Mouse (Mus musculus) hindbrain, embryonic 10.5 days (tissue): ENCODE results near the gene Akr1d1. TPM values are rescaled to one million over a fixed set of nuclear protein-coding genes. Genes with fewer than 3 reads are reported as not detected.
A peak's percentile ranks its signal among the peaks of the same experiment; 100 is the strongest.

ENCODE experiments used
- DNase-seq: peaks from one replicate; pipeline ENCODE4 v3.0.0-alpha.2; 2017; ENCODE audit warnings: low spot score
- H3K27ac ChIP-seq: fragments of 300-500 bp; sonication (generic); 2 replicates; pipeline ENCODE4 v1.5.1; 2016; ENCODE audit warnings: mild to moderate bottlenecking, moderate library complexity
- H3K27me3 ChIP-seq: fragments of 300-500 bp; sonication (generic); 2 replicates; pipeline ENCODE4 v1.6.1; 2016; ENCODE audit warnings: mild to moderate bottlenecking; ENCODE audit not compliant: poor library complexity, insufficient read depth, severe bottlenecking
- H3K36me3 ChIP-seq: fragments of 300-500 bp; sonication (generic); 2 replicates; pipeline ENCODE4 v1.6.1; 2016; ENCODE audit warnings: mild to moderate bottlenecking, moderate library complexity
- H3K4me1 ChIP-seq: fragments of 300-500 bp; sonication (generic); replicated peaks from 2 replicates; pipeline ENCODE4 v1.6.1; 2016; ENCODE audit warnings: mild to moderate bottlenecking
- H3K4me3 ChIP-seq: fragments of 300-500 bp; sonication (generic); 2 replicates; pipeline ENCODE4 v1.5.1; 2016; ENCODE audit warnings: mild to moderate bottlenecking, moderate library complexity
- H3K9me3 ChIP-seq: fragments of 300-500 bp; sonication (generic); 2 replicates; pipeline ENCODE4 v1.6.1; 2016; ENCODE audit warnings: mild to moderate bottlenecking, moderate library complexity
- whole genome bisulfite sequencing: fragments of 180-500 bp; shearing (Covaris S2); methylation state at CpG from one replicate; pipeline ENCODE4 v1.1.7; 2016; 5-methylcytosine and 5-hydroxymethylcytosine counted together
- polyA plus RNA-seq: library from polyadenylated mRNA; unstranded; fragments of >200 nt; fragmentation: Nextera tagmentation; extraction: Ambion mirVana; gene quantifications from 2 replicates; pipeline ENCODE4 v1.2.1, GENCODE M21; 2016

Gene Akr1d1
- polyA plus RNA-seq, 1 experiment from 2014 or later, result not detected

- WGBS, result 91% methylated on average over 3 of the region's 3 CpGs
- Histone ChIP-seq H3K36me3 (no peaks in the 10 kb centered on the region), H3K27ac (no peak overlapping the region), H3K4me1 (no peaks in the 10 kb centered on the region), H3K27me3 (no peaks in the 10 kb centered on the region), H3K4me3 (no peak overlapping the region), H3K9me3 (no peaks in the 10 kb centered on the region)
- DNase-seq, result no peak
Observed at GRCm38 (mm10) chr6:37536831-37537230, 6.9 kb downstream of the Akr1d1 start.

- Histone ChIP-seq H3K4me1 (no peaks in the 10 kb centered on the region), H3K27ac (no peak overlapping the region), H3K4me3 (no peak overlapping the region), H3K9me3 (no peaks in the 10 kb centered on the region), H3K27me3 (no peaks in the 10 kb centered on the region), H3K36me3 (no peaks in the 10 kb centered on the region)
- WGBS, result 92% methylated on average over 3 of the region's 3 CpGs
- DNase-seq, result no peak
Observed at GRCm38 (mm10) chr6:37537801-37538200, 7.8 kb downstream of the Akr1d1 start.

GRCm38 (mm10) chr6:37538792-37539191, 8.8 kb downstream of the Akr1d1 start:
- 86% methylated on average over 5 of the region's 5 CpGs for WGBS
- Histone ChIP-seq H3K36me3 (no peaks in the 10 kb centered on the region), H3K4me1 (no peaks in the 10 kb centered on the region), H3K9me3 (no peaks in the 10 kb centered on the region), H3K27ac (no peak overlapping the region), H3K27me3 (no peaks in the 10 kb centered on the region), H3K4me3 (no peak overlapping the region)
- DNase-seq, result no peak

DNA sequence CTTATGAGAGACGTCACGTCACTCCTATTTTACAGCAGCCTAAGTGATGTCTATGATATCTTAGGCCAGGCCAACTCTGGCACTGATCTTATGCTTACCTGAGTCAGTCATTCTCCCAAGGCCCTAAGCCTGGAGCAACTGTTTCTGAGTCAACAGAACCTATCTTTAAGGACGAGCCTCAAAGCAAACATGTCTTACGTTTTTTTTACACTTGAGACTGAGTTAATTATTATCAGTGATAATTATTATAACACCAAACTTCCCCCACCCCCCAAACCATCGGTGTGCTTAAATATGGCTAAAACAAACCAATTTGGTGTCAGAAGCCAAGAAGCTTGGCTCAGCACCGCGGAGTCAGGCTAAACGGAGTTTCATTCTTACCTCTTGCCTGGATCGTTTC, 9.4 kb downstream of the Akr1d1 start:
- WGBS, result 92% methylated on average over 9 of the region's 9 CpGs
- H3K9me3 ChIP-seq, result no peaks in the 10 kb centered on the region
- DNase-seq, result no peak
- H3K36me3 ChIP-seq, result no peaks in the 10 kb centered on the region
- H3K27me3 ChIP-seq, result no peaks in the 10 kb centered on the region
- H3K4me3 ChIP-seq, result no peak overlapping the region
- H3K27ac ChIP-seq, result no peak overlapping the region
- no peaks in the 10 kb centered on the region for H3K4me1 ChIP-seq

DNA sequence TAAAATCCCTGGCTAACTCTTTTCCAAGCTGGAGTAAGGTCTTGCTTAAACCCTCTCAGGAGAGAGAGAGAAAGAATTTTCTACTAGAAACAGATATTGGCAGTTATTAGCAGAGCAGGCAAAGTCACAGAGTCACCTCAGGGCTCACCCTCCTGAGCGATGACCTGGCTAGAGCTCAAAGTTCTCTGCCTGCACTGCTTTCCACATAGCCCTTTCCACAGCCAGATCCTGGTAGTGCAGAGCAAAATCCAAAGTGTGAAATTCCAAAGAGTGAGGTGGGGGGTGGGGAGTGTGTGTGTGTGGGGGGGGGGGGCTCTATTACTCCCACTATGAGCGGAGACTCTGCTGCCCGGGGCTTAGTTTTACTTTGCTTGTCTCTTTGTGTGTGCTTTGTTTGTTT, 10.1 kb downstream of the Akr1d1 start:
- Histone ChIP-seq H3K4me3 (no peak overlapping the region), H3K4me1 (no peaks in the 10 kb centered on the region), H3K27me3 (no peaks in the 10 kb centered on the region), H3K27ac (no peak overlapping the region), H3K9me3 (no peaks in the 10 kb centered on the region), H3K36me3 (no peaks in the 10 kb centered on the region)
- 72% methylated on average over 3 of the region's 3 CpGs for WGBS
- no peak for DNase-seq

GRCm38 (mm10) chr6:37541171-37541570, 11.2 kb downstream of the Akr1d1 start:
- H3K27me3 ChIP-seq, result no peaks in the 10 kb centered on the region

DNA sequence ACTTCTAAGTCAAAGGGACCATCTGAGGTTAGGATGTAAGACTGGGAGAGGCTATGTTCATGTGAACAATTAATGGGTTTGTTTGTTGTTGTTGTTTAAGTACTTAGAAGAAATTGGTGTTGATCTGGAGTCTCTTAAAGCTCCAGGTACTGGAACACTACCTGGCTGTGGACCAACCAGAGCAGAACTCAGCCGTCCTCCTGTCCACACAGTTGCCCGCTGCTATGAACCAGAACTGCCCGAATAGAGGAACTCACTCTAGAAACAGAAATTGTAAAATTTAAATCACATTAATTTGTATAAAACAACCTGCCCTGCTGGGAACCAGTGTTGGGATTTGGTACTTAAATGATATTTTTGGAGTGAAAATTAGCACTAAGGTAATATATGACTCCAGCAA, 12.2 kb downstream of the Akr1d1 start:
- DNase-seq, result no peak
- H3K4me3 ChIP-seq, result no peak overlapping the region
- H3K27ac ChIP-seq, result no peak overlapping the region
- H3K9me3 ChIP-seq, result no peaks in the 10 kb centered on the region
- H3K27me3 ChIP-seq, result no peaks in the 10 kb centered on the region
- H3K4me1 ChIP-seq, result no peaks in the 10 kb centered on the region
- H3K36me3 ChIP-seq, result no peaks in the 10 kb centered on the region
- 92% methylated on average over 3 of the region's 3 CpGs for WGBS

More at GRCm38 (mm10) chr6:37541171-37541570, 11.2 kb downstream of the Akr1d1 start:
- no peak for DNase-seq
- WGBS, result 89% methylated on average over 3 of the region's 3 CpGs
- H3K27ac ChIP-seq, result no peak overlapping the region
- no peak overlapping the region for H3K4me3 ChIP-seq
- H3K36me3 ChIP-seq, result no peaks in the 10 kb centered on the region
- H3K9me3 ChIP-seq, result no peaks in the 10 kb centered on the region
- no peaks in the 10 kb centered on the region for H3K4me1 ChIP-seq

DNA sequence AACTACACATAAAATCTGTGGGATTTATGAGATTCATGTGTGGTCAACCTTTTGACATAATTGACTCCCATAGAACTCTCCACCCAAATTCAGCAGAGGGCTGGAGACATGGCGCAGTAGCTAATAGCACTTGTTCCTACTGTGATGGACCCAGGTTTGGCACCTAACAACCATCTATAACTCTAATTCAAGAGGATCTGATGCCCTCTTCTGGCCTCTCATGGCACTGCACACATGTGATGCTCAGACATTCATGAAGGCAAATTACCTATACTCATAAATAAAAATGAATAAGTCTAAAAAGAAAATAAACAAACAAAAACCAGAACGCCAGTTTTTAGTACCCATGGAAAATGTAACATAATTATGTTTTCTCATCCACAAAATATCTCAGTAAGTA, 22.8 kb downstream of the Akr1d1 start:
- H3K9me3 ChIP-seq, result no peaks in the 10 kb centered on the region
- H3K4me1 ChIP-seq, result no peaks in the 10 kb centered on the region
- no peak overlapping the region for H3K4me3 ChIP-seq
- DNase-seq, result peak; percentile 26
- H3K36me3 ChIP-seq, result no peaks in the 10 kb centered on the region
- no peak overlapping the region for H3K27ac ChIP-seq
- no peaks in the 10 kb centered on the region for H3K27me3 ChIP-seq
- WGBS, result 81% methylated on average over 2 of the region's 2 CpGs

DNA sequence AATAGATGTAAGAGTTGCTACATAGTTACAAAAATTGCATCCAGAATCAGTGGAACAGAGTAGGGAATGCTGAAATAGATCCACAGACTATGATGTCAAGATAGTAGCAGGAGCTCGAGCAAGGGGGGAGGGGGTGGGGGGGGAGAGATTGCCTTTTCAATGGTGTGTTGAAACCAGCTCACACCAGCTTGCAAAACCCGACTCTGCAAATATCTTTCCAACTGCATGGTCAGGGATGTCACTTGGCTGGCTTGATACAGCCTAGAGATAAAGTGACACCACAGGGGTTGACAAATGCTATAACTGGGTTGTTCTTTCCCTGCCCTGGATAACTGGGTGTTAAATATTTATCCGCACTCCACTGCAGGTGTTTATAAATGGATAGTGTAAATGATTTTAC, 24.0 kb downstream of the Akr1d1 start:
- no peaks in the 10 kb centered on the region for H3K9me3 ChIP-seq
- no peaks in the 10 kb centered on the region for H3K4me1 ChIP-seq
- no peaks in the 10 kb centered on the region for H3K27me3 ChIP-seq
- H3K27ac ChIP-seq, result no peak overlapping the region
- DNase-seq, result no peak
- no peaks in the 10 kb centered on the region for H3K36me3 ChIP-seq
- no peak overlapping the region for H3K4me3 ChIP-seq
- WGBS, result 81% methylated on average over 3 of the region's 3 CpGs

- no peaks in the 10 kb centered on the region for H3K36me3 ChIP-seq
- no peaks in the 10 kb centered on the region for H3K4me1 ChIP-seq
- H3K4me3 ChIP-seq, result no peak overlapping the region
- no peak overlapping the region for H3K27ac ChIP-seq
- DNase-seq, result no peak
- WGBS, result 91% methylated on average over 1 of the region's 1 CpGs
- H3K9me3 ChIP-seq, result no peaks in the 10 kb centered on the region
- H3K27me3 ChIP-seq, result no peaks in the 10 kb centered on the region
Observed at GRCm38 (mm10) chr6:37554327-37554726, 24.4 kb downstream of the Akr1d1 start.

- Histone ChIP-seq H3K4me1 (no peaks in the 10 kb centered on the region), H3K27me3 (no peaks in the 10 kb centered on the region), H3K36me3 (no peaks in the 10 kb centered on the region), H3K4me3 (no peak overlapping the region), H3K27ac (no peak overlapping the region), H3K9me3 (no peaks in the 10 kb centered on the region)
- WGBS, result 85% methylated on average over 3 of the region's 3 CpGs
- no peak for DNase-seq
Observed at GRCm38 (mm10) chr6:37563861-37564260, 33.9 kb downstream of the Akr1d1 start.

DNA sequence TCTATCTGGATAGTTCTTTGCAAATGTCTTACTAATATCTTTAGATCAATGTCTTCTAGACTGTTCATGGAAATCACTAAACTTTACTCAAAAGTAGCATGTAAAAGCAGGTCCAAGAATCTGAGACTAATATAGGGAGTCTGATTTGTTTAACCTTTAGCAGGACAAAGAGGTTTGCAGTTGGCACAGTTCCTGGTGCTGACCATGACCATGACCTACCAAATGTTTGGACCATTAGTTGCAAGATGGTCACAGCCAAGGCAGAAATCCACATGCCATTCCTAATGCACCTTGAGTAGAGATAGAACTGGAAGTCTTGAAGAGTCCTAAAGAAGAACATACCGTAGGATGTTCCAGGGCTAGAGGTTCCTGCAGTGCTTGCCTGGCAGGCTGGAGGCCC, 37.4 kb downstream of the Akr1d1 start:
- H3K4me1 ChIP-seq, result no peaks in the 10 kb centered on the region
- DNase-seq, result no peak
- no peak overlapping the region for H3K4me3 ChIP-seq
- 94% methylated on average over 1 of the region's 1 CpGs for WGBS
- no peaks in the 10 kb centered on the region for H3K27me3 ChIP-seq
- H3K27ac ChIP-seq, result no peak overlapping the region
- no peaks in the 10 kb centered on the region for H3K36me3 ChIP-seq
- no peaks in the 10 kb centered on the region for H3K9me3 ChIP-seq

GRCm38 (mm10) chr6:37571939-37572338, 42.0 kb downstream of the Akr1d1 start:
- no peak for DNase-seq
- H3K36me3 ChIP-seq, result no peaks in the 10 kb centered on the region
- 89% methylated on average over 1 of the region's 1 CpGs for WGBS
- no peak overlapping the region for H3K4me3 ChIP-seq
- H3K27me3 ChIP-seq, result no peaks in the 10 kb centered on the region
- H3K9me3 ChIP-seq, result no peaks in the 10 kb centered on the region
- no peaks in the 10 kb centered on the region for H3K4me1 ChIP-seq
- H3K27ac ChIP-seq, result no peak overlapping the region

DNA sequence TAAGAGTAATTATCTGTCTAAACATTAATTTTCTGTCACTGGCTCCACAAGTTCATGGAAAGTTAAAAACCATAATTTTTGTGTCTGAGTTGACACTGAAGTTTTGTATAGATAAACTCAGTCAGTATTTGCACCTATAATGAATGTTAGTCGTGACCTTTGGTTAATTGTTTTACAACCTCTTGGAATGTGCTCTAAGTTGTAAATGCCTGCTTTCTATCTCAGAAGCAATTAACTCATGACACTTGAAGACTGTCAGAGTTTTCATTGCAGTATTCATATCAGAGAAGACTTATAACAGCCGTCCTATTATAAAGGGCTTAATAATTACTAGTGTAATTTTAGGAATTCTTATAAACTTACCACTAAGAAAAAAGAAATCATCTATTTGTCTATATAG, 43.0 kb downstream of the Akr1d1 start:
- Histone ChIP-seq H3K27ac (no peak overlapping the region), H3K4me3 (no peak overlapping the region), H3K4me1 (no peaks in the 10 kb centered on the region), H3K9me3 (no peaks in the 10 kb centered on the region), H3K36me3 (no peaks in the 10 kb centered on the region), H3K27me3 (no peaks in the 10 kb centered on the region)
- no peak for DNase-seq
- WGBS, result 80% methylated on average over 2 of the region's 2 CpGs
